Mouse (Mus musculus): ENCODE results near the gene Tet2.

Tet2 gene

GRCm38 (mm10) chr3:133518801-133519200 lies 26.1 kb downstream of the Tet2 start:
- in situ Hi-C loops (cut with MboI, MseI): loop anchor here (25.0 kb wide), 1 partner anchor 432 kb away; the partner anchor contains the start of genes Gstcd and Ints12

- in situ Hi-C loops (cut with MboI, MseI): loop anchor here (25.0 kb wide), 1 partner anchor 431 kb away; the partner anchor contains the start of genes Gstcd and Ints12
Measured at GRCm38 (mm10) chr3:133518116-133518515, 26.8 kb downstream of the Tet2 start.

DNA sequence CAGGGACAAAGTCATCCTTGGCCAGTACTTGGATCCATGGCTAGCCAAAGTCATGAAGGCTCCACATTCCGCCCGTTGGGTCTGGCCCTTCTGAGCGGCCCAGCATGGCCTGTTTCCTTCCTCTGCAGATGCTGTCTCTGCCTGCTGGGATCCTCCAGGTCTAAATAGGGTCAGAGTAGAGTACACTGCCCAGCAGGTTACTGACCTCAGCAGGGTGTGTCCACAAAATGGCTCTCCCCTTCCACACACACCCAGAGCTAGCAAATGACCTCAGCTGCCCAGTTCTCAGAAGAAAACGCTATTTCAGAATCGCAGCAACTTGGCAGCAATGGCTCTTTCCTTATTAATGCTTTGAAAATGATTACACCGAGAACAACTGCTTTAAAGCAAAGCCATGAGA lies 27.5 kb downstream of the Tet2 start:
- in situ Hi-C loops (cut with MboI, MseI): loop anchor here (25.0 kb wide), 1 partner anchor 430 kb away; the partner anchor contains the start of genes Gstcd and Ints12

- in situ Hi-C loops (cut with MboI, MseI): loop anchor here (25.0 kb wide), 1 partner anchor 429 kb away; the partner anchor contains the start of genes Gstcd and Ints12
Measured at GRCm38 (mm10) chr3:133516137-133516536, 28.8 kb downstream of the Tet2 start.

DNA sequence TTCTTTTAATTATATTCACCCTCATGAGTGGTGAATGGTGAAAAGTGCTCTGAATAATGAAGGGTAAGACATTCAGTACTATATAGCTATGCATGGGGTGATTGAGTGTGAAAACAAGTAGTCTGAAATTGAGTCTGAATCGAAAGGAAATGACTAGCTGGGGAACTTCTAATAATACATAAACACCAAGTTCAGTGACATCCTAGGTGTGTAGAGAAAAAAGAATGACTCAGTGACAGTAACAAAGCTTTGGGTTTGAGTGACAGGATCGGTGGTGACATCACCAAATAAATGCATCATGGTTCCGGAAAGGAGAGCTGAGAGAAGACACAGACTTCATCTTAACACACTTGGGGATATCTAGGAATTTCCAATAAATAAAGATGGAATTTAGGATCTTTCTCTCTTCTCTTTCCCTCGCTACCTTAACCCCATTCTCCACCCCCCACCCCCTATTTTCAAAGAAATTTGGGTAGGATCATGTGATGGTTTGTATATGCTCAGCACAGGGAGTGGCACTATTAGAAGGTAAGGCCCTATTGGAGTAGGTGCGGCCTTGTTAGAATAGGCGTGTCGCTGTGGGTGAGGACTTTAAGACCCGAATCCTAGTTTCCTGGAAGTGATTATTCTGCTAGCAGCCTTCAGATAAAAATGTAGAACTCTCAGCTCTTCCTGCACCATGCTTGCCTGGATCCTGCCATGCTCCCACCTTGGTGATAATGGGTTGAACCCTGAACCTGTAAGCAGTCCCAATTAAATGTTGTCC lies 29.6 kb downstream of the Tet2 start:
- in situ Hi-C loops (cut with MboI, MseI): loop anchor here (25.0 kb wide), 1 partner anchor 428 kb away; the partner anchor contains the start of genes Gstcd and Ints12

DNA sequence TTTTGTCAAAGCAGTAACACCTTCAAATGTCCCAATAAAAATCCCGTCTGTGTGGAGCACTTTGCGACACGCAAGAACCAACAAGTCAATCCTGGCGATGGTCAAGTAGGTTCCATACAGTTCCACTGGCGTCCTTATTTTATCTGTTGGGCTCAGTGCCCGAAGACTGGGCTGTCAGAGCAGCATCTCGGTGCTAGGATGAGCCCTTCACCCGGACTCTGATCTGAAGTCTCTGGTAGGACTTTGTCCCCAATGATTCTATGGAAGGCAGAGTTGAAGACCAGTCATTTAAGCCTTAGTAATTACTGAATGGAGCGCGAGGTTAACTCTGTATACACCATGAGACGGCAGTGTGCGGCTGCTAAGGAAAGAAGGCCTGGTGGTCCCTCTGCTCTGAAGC lies 30.6 kb downstream of the Tet2 start:
- in situ Hi-C loops (cut with MboI, MseI): loop anchor here (25.0 kb wide), 1 partner anchor 427 kb away; the partner anchor contains the start of genes Gstcd and Ints12

- in situ Hi-C loops (cut with MboI, MseI): loop anchor here (25.0 kb wide), 1 partner anchor 426 kb away; the partner anchor contains the start of genes Gstcd and Ints12
Measured at GRCm38 (mm10) chr3:133513475-133513874, 31.5 kb downstream of the Tet2 start.

DNA sequence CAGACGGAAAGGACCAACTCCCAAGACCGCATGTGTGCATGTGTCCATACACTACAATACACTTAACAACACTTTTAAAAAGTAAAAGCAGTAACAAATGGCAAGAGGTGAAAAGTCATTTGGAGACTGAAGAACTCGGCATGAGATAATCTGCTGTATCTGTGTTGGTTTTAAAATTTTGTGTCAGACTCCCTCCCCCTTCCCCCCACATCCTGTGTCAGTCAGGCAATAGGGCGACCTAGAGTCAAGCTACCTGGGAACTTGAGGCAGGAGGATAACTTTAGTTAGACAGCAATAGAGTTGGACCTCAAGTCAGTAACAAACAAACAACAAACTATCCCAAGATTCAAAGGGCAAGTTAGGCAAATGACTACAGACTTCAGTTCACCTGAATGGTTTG lies 34.6 kb downstream of the Tet2 start:
- in situ Hi-C loops (cut with MboI, MseI): loop anchor here (25.0 kb wide), 1 partner anchor 423 kb away; the partner anchor contains the start of genes Gstcd and Ints12

GRCm38 (mm10) chr3:133509796-133510195 lies 35.1 kb downstream of the Tet2 start:
- in situ Hi-C loops (cut with MboI, MseI): loop anchor here (25.0 kb wide), 1 partner anchor 422 kb away; the partner anchor contains the start of genes Gstcd and Ints12

GRCm38 (mm10) chr3:133508881-133509280 lies 36.1 kb downstream of the Tet2 start:
- in situ Hi-C loops (cut with MboI, MseI): loop anchor here (25.0 kb wide), 1 partner anchor 422 kb away; the partner anchor contains the start of genes Gstcd and Ints12

DNA sequence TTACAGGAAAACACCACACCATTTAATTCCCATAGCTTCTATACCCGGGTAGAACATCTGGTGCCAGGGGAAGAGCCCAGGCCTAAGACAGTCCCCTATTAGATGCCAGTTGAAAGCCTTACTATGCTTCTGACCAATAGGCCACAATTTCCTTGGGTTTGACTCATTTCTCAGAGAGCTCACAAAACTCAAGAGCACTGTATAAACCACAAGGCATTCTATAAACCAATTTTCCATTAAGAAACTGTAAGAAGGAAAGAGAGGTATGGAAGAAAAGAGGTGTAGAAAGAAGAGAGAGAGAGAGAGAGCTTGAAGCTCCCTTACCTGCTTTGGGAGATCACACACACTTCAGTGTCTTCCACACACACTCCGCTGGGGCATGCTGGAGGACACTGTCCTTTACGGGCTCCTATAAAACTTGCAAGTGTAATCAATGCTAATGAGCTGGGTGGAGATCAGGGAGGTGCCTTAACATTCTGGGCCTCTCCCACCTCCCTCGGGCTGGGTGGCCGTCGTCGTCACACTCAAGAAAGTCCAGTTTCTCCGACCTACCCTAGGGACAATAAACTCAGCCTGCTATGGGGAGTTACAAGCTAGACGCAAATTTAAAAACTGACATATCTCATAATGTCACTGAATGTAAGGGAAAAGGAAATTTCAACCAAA lies 38.5 kb downstream of the Tet2 start:
- in situ Hi-C loops (cut with MboI, MseI): loop anchor here (25.0 kb wide), 1 partner anchor 419 kb away; the partner anchor contains the start of genes Gstcd and Ints12

GRCm38 (mm10) chr3:133496953-133497352 lies 48.0 kb downstream of the Tet2 start:
- in situ Hi-C loops (cut with MboI, MseI): no loop called here

- in situ Hi-C loops (cut with MboI, MseI): no loop called here
Measured at GRCm38 (mm10) chr3:133491370-133491769, 53.6 kb downstream of the Tet2 start.

DNA sequence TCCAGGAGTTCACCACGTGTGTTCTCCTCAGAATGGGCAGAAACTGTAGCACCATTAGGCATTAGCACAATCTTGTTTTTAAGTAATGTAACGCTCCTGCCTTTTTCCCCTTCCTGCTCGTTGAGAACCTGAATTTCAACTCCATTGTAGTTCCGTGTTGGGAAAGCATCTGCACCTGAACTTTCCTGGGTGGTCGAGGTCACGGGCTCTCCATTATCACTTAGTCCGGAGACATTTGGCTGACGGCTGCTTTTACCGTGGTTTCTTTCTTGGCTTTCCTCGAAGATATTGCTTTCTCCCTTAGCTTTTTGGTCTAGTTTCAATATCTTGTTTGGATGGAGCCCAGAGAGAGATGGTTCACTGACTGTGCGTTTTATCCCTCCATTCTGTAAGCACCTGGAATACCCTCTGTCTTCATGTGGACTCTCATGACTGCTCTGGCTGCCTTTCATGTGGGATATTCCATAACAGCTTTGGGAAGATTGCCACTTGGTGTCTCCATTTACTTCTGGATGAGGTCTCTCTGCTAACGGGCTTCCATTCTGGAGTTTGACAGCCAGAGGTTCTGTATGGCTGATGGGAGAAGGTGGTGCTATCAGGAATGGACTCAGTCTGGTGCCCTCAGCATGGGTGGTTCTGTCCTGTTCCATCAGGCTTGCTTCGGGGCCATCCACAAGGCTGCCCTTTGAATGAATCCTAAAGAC lies 56.8 kb downstream of the Tet2 start:
- in situ Hi-C loops (cut with MboI, MseI): no loop called here

GRCm38 (mm10) chr3:133482887-133483286 lies 62.1 kb downstream of the Tet2 start:
- in situ Hi-C loops (cut with MboI, MseI): no loop called here

DNA sequence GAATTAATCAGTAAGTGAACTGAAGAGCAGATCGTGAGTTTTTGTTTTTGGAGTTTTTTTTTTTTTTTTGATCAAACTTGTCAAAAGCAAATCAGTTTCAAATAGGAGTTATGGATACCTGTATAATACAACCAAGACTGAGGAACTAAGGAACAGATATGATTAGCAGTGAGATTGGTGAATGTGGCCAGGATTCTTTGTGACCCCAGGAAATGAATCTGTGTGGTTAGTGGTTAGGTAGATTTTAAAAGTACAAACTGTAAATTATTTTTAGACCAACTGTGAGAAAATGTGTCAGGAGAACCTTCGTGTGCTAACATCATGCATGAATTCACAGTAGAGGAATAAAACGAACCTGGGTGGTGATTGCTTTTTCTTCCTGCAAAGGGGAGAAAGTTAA lies 66.0 kb downstream of the Tet2 start:
- in situ Hi-C loops (cut with MboI, MseI): no loop called here

- in situ Hi-C loops (cut with MboI, MseI): no loop called here
Measured at GRCm38 (mm10) chr3:133473781-133474180, 71.2 kb downstream of the Tet2 start.

GRCm38 (mm10) chr3:133471101-133471500 lies 73.8 kb downstream of the Tet2 start:
- in situ Hi-C loops (cut with MboI, MseI): no loop called here

GRCm38 (mm10) chr3:133468883-133469282 lies 76.1 kb downstream of the Tet2 start:
- in situ Hi-C loops (cut with MboI, MseI): loop anchor here (10.0 kb wide), 1 partner anchor 1576 kb away; no protein-coding TSS in a partner anchor

GRCm38 (mm10) chr3:133463233-133463632 lies 81.7 kb downstream of the Tet2 start:
- in situ Hi-C loops (cut with MboI, MseI): loop anchor here (10.0 kb wide), 1 partner anchor 1582 kb away; no protein-coding TSS in a partner anchor

GRCm38 (mm10) chr3:133462485-133462884 lies 82.5 kb downstream of the Tet2 start:
- in situ Hi-C loops (cut with MboI, MseI): loop anchor here (10.0 kb wide), 1 partner anchor 1582 kb away; no protein-coding TSS in a partner anchor

Data from T-helper 1 cell (primary cell).